Mouse (Mus musculus) testis, adult 2 months (tissue): ENCODE results near the gene Trpc6.

Source experiments
- CTCF ChIP-seq: fragments of 200-500 bp; IDR thresholded peaks from 2 replicates; pipeline ENCODE4 v1.5.1; 2012; ENCODE audit warnings: low read depth, mild to moderate bottlenecking, inconsistent platforms, low read length, moderate library complexity; ENCODE audit not compliant: control insufficient read depth, insufficient read depth, insufficient replicate concordance
- POLR2A ChIP-seq: fragments of 200-500 bp; IDR thresholded peaks from 2 replicates; pipeline ENCODE4 v1.6.1; 2012; ENCODE audit warnings: low read depth, mild to moderate bottlenecking, inconsistent platforms, low read length, moderate library complexity; ENCODE audit not compliant: control insufficient read depth

DNA sequence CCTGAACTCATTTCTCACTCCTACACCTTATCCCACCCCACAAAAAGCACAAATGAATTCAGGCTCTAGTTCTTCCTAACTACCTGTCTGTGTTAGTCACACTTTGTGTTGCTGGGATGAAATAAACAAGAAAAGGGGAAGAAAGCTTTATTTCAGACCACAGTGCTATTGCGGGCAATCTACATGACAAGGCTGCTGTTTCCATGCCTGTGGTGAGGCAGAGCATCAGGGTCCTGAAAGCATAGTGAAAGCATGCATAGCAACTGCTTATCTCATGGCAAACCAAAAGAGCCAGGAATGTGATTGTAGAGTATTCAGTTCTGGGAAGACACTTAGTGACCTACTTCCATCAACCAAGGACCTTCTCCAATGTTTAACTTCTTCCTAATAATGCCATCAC, 10.3 kb upstream of the Trpc6 start:
- TF ChIP-seq CTCF, result no peak
- no peak for TF ChIP-seq POLR2A
